ENCODE assay signal across 10 mouse cellular contexts in the genomic region with DNA sequence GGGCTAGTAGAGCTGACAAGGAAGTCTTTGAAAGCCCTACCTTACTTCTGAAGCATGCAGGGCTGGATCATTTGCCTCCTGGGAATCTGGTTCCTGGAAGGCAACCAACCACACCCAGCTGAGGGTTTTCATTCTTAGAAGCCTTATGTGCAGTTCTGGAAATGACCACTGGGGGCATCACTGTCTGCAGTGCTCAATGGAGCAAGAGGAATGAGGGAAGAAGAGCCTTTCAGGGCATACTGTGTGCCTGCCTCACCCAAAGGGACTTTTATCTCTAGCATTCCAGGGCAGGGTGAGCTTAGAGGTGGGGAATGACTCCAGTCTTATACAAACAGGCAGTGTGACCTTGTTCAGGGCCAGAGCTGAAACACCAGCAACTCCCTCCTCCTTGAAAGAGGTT. TPM values are rescaled to one million over a fixed set of nuclear protein-coding genes. Genes with fewer than 3 reads are reported as not detected.
DNase-seq lines count a peak whose midpoint lies in the region; ATAC-seq and TF ChIP-seq lines count a peak whose summit lies in the region.
"Had no signal": no experiment of that assay in that cellular context is flagged by ENCODE, and none has a peak within 500 bp of the region (broad histone marks: within the 10 kb centered on the region; RNA-seq: fewer than 3 reads in every experiment).

No protein-coding gene starts in this region.

- DNase-seq in hindbrain, embryonic 11.5 days (ENCODE audit: low spot score): peak; percentile 83
- peak; percentile 40 for DNase-seq in MN1 (ENCODE audit: low spot score)
- DNase-seq in cerebellum, adult 9-10 months: peak; percentile 61
- DNase-seq in gastrocnemius, postnatal 4 days (ENCODE audit: low spot score in 2 of 2): peak; percentile 55 to 69
- DNase-seq in layer of hippocampus, postnatal 14 days (ENCODE audit: low spot score in 2 of 2): peak; percentile 42 to 54
- peak; percentile 63 for DNase-seq in midbrain, postnatal 0 days (ENCODE audit: low spot score)
- peak; percentile 87 for DNase-seq in stomach, postnatal 0 days (ENCODE audit: low spot score)

- no peaks in the 10 kb centered on the region for H3K4me1 ChIP-seq in hindbrain, embryonic 11.5 days (replicated peaks; ENCODE audit: control insufficient read depth, insufficient read depth, low read length)
- no peaks in the 10 kb centered on the region for H3K4me1 ChIP-seq in hindbrain, embryonic 12.5 days
- no peaks in the 10 kb centered on the region for H3K4me1 ChIP-seq in midbrain, postnatal 0 days (ENCODE audit: insufficient read depth, low read length)
- no peaks in the 10 kb centered on the region for H3K4me1 ChIP-seq in stomach, postnatal 0 days (replicated peaks; ENCODE audit: control insufficient read depth, insufficient read depth)
- H3K4me1 ChIP-seq: embryonic facial prominence, embryonic 13.5 days; megakaryocyte, embryonic 14.5 days had no signal

- no peaks in the 10 kb centered on the region for H3K27me3 ChIP-seq in hindbrain, embryonic 11.5 days (ENCODE audit: control insufficient read depth, insufficient read depth, low read length)
- H3K27me3 ChIP-seq in hindbrain, embryonic 12.5 days: no peaks in the 10 kb centered on the region
- H3K27me3 ChIP-seq in midbrain, postnatal 0 days (ENCODE audit: insufficient read depth, low read length): no peaks in the 10 kb centered on the region
- no peaks in the 10 kb centered on the region for H3K27me3 ChIP-seq in stomach, postnatal 0 days (ENCODE audit: control insufficient read depth, insufficient read depth, low read length)
- H3K27me3 ChIP-seq: embryonic facial prominence, embryonic 13.5 days had no signal

- no peak for ATAC-seq in hindbrain, embryonic 11.5 days (ENCODE audit: low FRiP score)
- ATAC-seq in hindbrain, embryonic 12.5 days (ENCODE audit: low FRiP score): no peak
- no peak for ATAC-seq in midbrain, postnatal 0 days (ENCODE audit: low FRiP score)
- peak; percentile 70 for ATAC-seq in stomach, postnatal 0 days (ENCODE audit: low FRiP score, low TSS enrichment)

- H3K9me3 ChIP-seq in hindbrain, embryonic 11.5 days (ENCODE audit: control insufficient read depth, low read length): no peaks in the 10 kb centered on the region
- H3K9me3 ChIP-seq in hindbrain, embryonic 12.5 days (replicated peaks): no peaks in the 10 kb centered on the region
- H3K9me3 ChIP-seq in midbrain, postnatal 0 days (ENCODE audit: low read length): no peaks in the 10 kb centered on the region
- H3K9me3 ChIP-seq in stomach, postnatal 0 days (ENCODE audit: control insufficient read depth, low read length): no peaks in the 10 kb centered on the region
- H3K9me3 ChIP-seq: embryonic facial prominence, embryonic 13.5 days; megakaryocyte, embryonic 14.5 days had no signal

- no peak overlapping the region for H3K27ac ChIP-seq in hindbrain, embryonic 11.5 days (ENCODE audit: low read depth, low read length)
- no peak overlapping the region for H3K27ac ChIP-seq in hindbrain, embryonic 12.5 days
- no peak overlapping the region for H3K27ac ChIP-seq in midbrain, postnatal 0 days (ENCODE audit: low read depth, low read length)
- no peak overlapping the region for H3K27ac ChIP-seq in stomach, postnatal 0 days (replicated peaks)
- H3K27ac ChIP-seq: embryonic facial prominence, embryonic 13.5 days had no signal

- H3K9ac ChIP-seq in hindbrain, embryonic 11.5 days (ENCODE audit: low read depth, low read length): no peak overlapping the region
- H3K9ac ChIP-seq in hindbrain, embryonic 12.5 days: no peak overlapping the region
- H3K9ac ChIP-seq in midbrain, postnatal 0 days (replicated peaks; ENCODE audit: low read length, poor library complexity, severe bottlenecking): no peak overlapping the region
- no peak overlapping the region for H3K9ac ChIP-seq in stomach, postnatal 0 days (ENCODE audit: low read length)
- H3K9ac ChIP-seq: embryonic facial prominence, embryonic 13.5 days had no signal

- peak; percentile 77 for TF ChIP-seq CTCF in midbrain, postnatal 0 days (IDR thresholded peaks at IDR 0.05)
- TF ChIP-seq CTCF in stomach, postnatal 0 days (IDR thresholded peaks at IDR 0.05; ENCODE audit: low read depth): peak; percentile 84

- H3K36me3 ChIP-seq in hindbrain, embryonic 11.5 days (ENCODE audit: control insufficient read depth, insufficient read depth, low read length): no peaks in the 10 kb centered on the region
- no peaks in the 10 kb centered on the region for H3K36me3 ChIP-seq in hindbrain, embryonic 12.5 days
- H3K36me3 ChIP-seq in midbrain, postnatal 0 days (ENCODE audit: insufficient read depth, low read length): no peaks in the 10 kb centered on the region
- H3K36me3 ChIP-seq in stomach, postnatal 0 days (ENCODE audit: control insufficient read depth, insufficient read depth, low read length): no peaks in the 10 kb centered on the region
- H3K36me3 ChIP-seq: embryonic facial prominence, embryonic 13.5 days had no signal

- H3K4me3 ChIP-seq in hindbrain, embryonic 11.5 days (ENCODE audit: low read depth, low read length): no peak overlapping the region
- no peak overlapping the region for H3K4me3 ChIP-seq in hindbrain, embryonic 12.5 days
- no peak overlapping the region for H3K4me3 ChIP-seq in midbrain, postnatal 0 days (ENCODE audit: low read depth, low read length)
- H3K4me3 ChIP-seq in stomach, postnatal 0 days (ENCODE audit: low read depth, low read length): no peak overlapping the region
- H3K4me3 ChIP-seq: embryonic facial prominence, embryonic 13.5 days; megakaryocyte, embryonic 14.5 days had no signal

- TF ChIP-seq EP300 in stomach, postnatal 0 days (optimal IDR thresholded peaks at IDR 0.05): no peak

- no peak overlapping the region for H3K4me2 ChIP-seq in hindbrain, embryonic 11.5 days (replicated peaks; ENCODE audit: low read depth, low read length)
- no peak overlapping the region for H3K4me2 ChIP-seq in hindbrain, embryonic 12.5 days (replicated peaks)
- H3K4me2 ChIP-seq in midbrain, postnatal 0 days (ENCODE audit: low read depth, low read length, poor library complexity, severe bottlenecking): no peak overlapping the region
- H3K4me2 ChIP-seq in stomach, postnatal 0 days (replicated peaks; ENCODE audit: low read depth): no peak overlapping the region
- H3K4me2 ChIP-seq: embryonic facial prominence, embryonic 13.5 days had no signal

RNA-seq across cellular contexts. Expression of a gene that starts 5.2 kb away (rescaled TPM):
- not detected in 2 replicates for polyA plus RNA-seq in hindbrain, embryonic 11.5 days (2014; fragmentation: Nextera tagmentation; extraction: Ambion mirVana)
- polyA plus RNA-seq in hindbrain, embryonic 12.5 days (2016; fragmentation: Nextera tagmentation; extraction: Ambion mirVana): not detected in 2 replicates
- not detected for total RNA-seq in gastrocnemius, postnatal 4 days (2021)
- not detected for total RNA-seq in layer of hippocampus, postnatal 14 days (2021)
- total RNA-seq in midbrain, postnatal 0 days (2014; rRNA removed): not detected in 2 replicates
- not detected in 2 replicates for polyA plus RNA-seq in midbrain, postnatal 0 days (2015; fragmentation: Nextera tagmentation; extraction: Ambion mirVana)
- 0.39 TPM in 1 of 2 replicates, not detected in the other for polyA plus RNA-seq in stomach, postnatal 0 days (2015; fragmentation: Nextera tagmentation; extraction: Ambion mirVana)
- polyA plus RNA-seq: embryonic facial prominence, embryonic 13.5 days had no signal

RNA-seq across cellular contexts. Expression of a gene that starts 11.9 kb away (rescaled TPM):
- 65.1 and 71.6 TPM in 2 replicates for polyA plus RNA-seq in hindbrain, embryonic 11.5 days (2014; fragmentation: Nextera tagmentation; extraction: Ambion mirVana)
- 97.8 and 98.7 TPM in 2 replicates for polyA plus RNA-seq in hindbrain, embryonic 12.5 days (2016; fragmentation: Nextera tagmentation; extraction: Ambion mirVana)
- 10 to 100 TPM; 21.5 to 25.6 TPM for total RNA-seq in gastrocnemius, postnatal 4 days (2021)
- 10 to 100 TPM; 80.9 to 82.5 TPM for total RNA-seq in layer of hippocampus, postnatal 14 days (2021)
- total RNA-seq in midbrain, postnatal 0 days (2014; rRNA removed): 87.1 and 89.2 TPM in 2 replicates
- polyA plus RNA-seq in midbrain, postnatal 0 days (2015; fragmentation: Nextera tagmentation; extraction: Ambion mirVana): 229 TPM in 2 replicates
- polyA plus RNA-seq in stomach, postnatal 0 days (2015; fragmentation: Nextera tagmentation; extraction: Ambion mirVana): 53.9 and 55.6 TPM in 2 replicates

RNA-seq across cellular contexts. Expression of a gene that starts 12.1 kb away (rescaled TPM):
- polyA plus RNA-seq in hindbrain, embryonic 11.5 days (2014; fragmentation: Nextera tagmentation; extraction: Ambion mirVana): 0.20 TPM in 1 of 2 replicates, not detected in the other
- not detected in 2 replicates for polyA plus RNA-seq in hindbrain, embryonic 12.5 days (2016; fragmentation: Nextera tagmentation; extraction: Ambion mirVana)
- total RNA-seq in gastrocnemius, postnatal 4 days (2021): not detected
- total RNA-seq in layer of hippocampus, postnatal 14 days (2021): not detected
- not detected in 2 replicates for total RNA-seq in midbrain, postnatal 0 days (2014; rRNA removed)
- polyA plus RNA-seq in midbrain, postnatal 0 days (2015; fragmentation: Nextera tagmentation; extraction: Ambion mirVana): not detected in 2 replicates
- polyA plus RNA-seq in stomach, postnatal 0 days (2015; fragmentation: Nextera tagmentation; extraction: Ambion mirVana): not detected in 2 replicates
- polyA plus RNA-seq: embryonic facial prominence, embryonic 13.5 days had no signal

RNA-seq across cellular contexts. Expression of a gene that starts 18.0 kb away (rescaled TPM):
- polyA plus RNA-seq in hindbrain, embryonic 11.5 days (2014; fragmentation: Nextera tagmentation; extraction: Ambion mirVana): not detected in 2 replicates
- polyA plus RNA-seq in hindbrain, embryonic 12.5 days (2016; fragmentation: Nextera tagmentation; extraction: Ambion mirVana): not detected in 2 replicates
- not detected for total RNA-seq in gastrocnemius, postnatal 4 days (2021)
- not detected for total RNA-seq in layer of hippocampus, postnatal 14 days (2021)
- not detected in 2 replicates for total RNA-seq in midbrain, postnatal 0 days (2014; rRNA removed)
- not detected in 2 replicates for polyA plus RNA-seq in midbrain, postnatal 0 days (2015; fragmentation: Nextera tagmentation; extraction: Ambion mirVana)
- not detected in 2 replicates for polyA plus RNA-seq in stomach, postnatal 0 days (2015; fragmentation: Nextera tagmentation; extraction: Ambion mirVana)
- polyA plus RNA-seq: embryonic facial prominence, embryonic 13.5 days had no signal

RNA-seq across cellular contexts. Expression of a gene that starts 36.9 kb away (rescaled TPM):
- polyA plus RNA-seq in hindbrain, embryonic 11.5 days (2014; fragmentation: Nextera tagmentation; extraction: Ambion mirVana): not detected in 2 replicates
- polyA plus RNA-seq in hindbrain, embryonic 12.5 days (2016; fragmentation: Nextera tagmentation; extraction: Ambion mirVana): not detected in 2 replicates
- total RNA-seq in gastrocnemius, postnatal 4 days (2021): not detected
- not detected for total RNA-seq in layer of hippocampus, postnatal 14 days (2021)
- total RNA-seq in midbrain, postnatal 0 days (2014; rRNA removed): not detected in 2 replicates
- not detected in 2 replicates for polyA plus RNA-seq in midbrain, postnatal 0 days (2015; fragmentation: Nextera tagmentation; extraction: Ambion mirVana)
- polyA plus RNA-seq in stomach, postnatal 0 days (2015; fragmentation: Nextera tagmentation; extraction: Ambion mirVana): not detected in 2 replicates
- polyA plus RNA-seq: embryonic facial prominence, embryonic 13.5 days had no signal
